Mouse (Mus musculus) c-Kit-positive CD71-positive TER-119-positive erythroid progenitor cells, embryonic 14.5 days (primary cell): Measurements from ENCODE around the gene Bscl2.
A peak's percentile ranks its signal among the peaks of the same experiment; 100 is the strongest.
"Not testable (repeated sequence)": the region's sequence is repeated elsewhere in the genome, so short reads cannot be mapped to it uniquely, and the experiment has no call there.

Source experiments
- DNase-seq: peaks from one replicate; pipeline ENCODE4 v3.0.0-alpha.2; 2013; ENCODE audit warnings: low spot score

Bscl2 gene

DNA sequence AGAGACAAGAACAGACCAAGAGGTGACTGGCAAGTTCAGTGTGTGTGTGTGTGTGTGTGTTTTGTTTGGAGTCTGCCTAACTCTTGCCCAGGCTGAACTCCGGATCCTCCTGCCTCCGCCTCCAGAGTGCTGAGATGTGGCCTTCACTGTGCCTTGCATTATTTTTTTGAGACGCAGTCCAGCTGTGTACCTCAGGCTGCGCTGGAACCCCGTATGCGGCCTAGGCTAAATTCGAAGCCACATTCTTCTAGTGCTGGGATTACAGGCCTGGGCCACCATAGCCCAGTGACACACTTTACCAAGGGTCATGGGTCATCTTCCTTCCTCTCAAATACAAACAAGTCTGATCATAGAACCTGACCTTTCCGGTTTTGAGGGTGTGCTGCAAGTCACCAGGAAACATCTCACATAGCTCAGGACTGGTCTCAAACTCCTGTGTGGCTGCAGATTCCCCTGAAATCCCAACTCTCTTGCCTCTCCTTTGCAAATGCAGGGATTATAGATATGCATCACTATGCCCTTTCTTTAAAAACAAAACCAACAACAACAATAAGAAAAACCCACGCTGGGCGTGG is 35.1 kb downstream of the Bscl2 start:
- no peak for DNase-seq

DNA sequence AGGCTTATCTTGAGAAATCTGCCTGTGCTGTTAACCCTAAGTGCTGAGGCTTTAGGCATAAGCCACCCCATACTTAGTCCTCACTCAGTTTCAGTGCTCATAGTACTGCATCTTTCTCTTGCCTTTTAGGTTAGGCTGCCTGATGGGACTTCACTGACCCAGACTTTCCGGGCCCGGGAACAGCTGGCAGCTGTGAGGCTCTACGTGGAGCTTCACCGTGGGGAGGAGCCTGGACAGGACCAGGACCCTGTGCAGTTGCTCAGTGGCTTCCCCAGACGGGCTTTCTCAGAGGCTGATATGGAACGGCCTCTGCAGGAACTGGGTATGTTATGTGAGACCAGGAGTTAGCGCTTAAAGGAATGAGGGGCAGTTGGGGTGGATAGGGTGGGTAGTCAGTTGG is 37.8 kb downstream of the Bscl2 start:
- no peak for DNase-seq

DNA sequence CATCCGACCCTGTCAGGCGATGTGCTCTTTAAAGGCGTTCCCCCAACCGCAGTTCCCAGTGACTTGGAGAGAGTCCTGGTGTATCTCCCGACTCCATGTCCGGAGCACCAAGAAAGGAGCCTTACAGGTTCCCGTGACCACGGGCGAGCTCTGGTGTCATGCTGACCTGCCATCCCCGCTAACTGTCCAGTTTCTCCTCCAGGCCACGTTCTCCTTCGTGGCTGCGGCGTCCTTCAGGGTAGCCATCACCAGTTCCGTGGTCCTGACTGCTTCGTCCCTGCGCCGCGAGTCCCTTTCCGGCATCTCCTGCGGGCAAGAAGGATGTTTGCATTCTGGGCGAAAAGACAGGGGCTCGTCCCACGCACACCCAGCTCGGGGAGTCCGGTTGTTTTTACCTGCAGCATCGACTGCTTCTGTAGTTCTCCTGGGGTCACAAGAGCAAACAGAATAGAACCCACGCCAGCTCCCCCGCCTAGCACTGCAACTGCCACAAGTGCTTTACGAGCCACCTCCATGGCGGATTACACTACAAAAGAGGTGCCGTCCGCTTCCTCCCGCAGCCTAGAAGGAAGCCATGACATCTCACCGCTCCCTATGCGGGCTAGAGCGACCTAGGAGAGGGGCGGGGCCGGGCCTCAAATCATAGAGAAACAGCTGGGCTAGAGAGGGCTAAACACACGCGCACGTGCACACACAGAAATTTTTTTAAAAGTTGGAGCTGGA is 43.2 kb downstream of the Bscl2 start, which contains the start of gene Uqcc3:
Gene Uqcc3, minus strand, starts transcription at position 613 of the 723 bp plus-strand sequence.
- peak; percentile 86 for DNase-seq

DNA sequence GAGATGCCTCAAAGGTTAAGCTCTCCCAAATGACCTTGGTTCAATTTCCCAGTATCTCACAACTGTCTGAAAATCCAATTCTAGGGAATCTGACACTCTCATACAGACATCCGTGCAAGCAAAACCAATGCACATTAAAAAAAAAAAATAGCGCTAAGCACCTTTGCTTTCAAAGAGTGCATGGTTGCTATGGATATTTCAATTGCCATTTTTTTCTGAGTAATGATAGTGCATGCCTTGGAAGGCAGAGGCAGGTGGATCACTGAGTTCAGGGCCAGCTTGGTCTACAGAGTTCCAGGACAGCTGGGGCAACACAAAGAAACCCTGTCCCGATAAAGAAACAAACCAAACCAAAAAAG is 43.7 kb downstream of the Bscl2 start:
- no peak for DNase-seq

DNA sequence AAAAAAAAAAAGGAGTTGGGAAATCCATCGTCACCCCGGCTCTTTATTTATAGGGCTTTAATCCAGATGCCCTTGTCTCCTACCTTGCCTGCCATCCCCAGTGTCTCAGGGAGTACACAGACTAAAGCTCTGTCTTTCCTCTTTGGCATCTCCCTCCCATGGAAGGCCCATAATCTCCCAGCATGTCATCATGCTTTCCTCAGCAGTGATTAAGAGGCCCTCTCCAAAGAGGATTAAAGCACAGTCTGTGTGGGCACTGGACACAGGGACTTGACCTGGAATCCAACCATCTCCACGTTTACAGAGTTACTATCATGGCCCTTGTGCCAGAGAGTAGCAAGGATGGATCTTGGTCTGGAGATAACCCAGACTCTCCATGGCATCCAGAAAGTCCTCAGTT is 46.3 kb downstream of the Bscl2 start, which contains the start of the genes Lbhd1 and Gm49403:
Gene Lbhd1, plus strand, starts transcription at position 117 of the 400 bp plus-strand sequence.
Gene Gm49403, plus strand, starts transcription at position 315 of the 400 bp plus-strand sequence.
- no peak for DNase-seq

DNA sequence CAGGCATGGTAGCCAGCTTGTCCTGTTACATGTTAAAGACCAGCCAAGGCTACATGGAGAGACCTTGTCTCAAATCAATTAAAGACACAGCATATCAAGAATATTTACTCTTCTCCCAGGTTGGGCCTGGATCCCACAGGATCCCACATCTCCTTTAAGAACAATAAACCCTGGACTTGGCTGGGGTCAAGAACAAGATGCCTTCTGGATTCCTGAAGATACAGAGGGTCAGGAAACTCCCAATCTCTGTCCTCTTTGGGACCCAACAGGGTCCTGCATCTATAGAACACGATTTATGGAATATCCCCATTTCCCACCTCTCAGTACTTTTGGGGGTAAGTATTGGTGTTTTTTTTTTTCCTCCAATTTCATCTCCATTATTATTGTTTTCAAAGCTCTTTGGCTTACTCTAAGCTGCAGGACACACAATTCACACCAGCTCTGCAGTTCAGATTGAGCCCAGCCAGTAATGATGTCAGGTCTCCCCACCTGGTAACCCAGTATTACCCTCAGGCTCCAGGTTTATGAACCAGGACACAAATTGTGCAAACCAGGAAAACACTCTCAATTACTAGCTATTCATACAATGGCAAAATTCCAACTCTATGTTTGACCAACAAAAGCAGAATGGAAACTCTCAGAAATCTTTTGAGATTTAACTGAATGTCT is 49.8 kb downstream of the Bscl2 start:
- no peak for DNase-seq

DNA sequence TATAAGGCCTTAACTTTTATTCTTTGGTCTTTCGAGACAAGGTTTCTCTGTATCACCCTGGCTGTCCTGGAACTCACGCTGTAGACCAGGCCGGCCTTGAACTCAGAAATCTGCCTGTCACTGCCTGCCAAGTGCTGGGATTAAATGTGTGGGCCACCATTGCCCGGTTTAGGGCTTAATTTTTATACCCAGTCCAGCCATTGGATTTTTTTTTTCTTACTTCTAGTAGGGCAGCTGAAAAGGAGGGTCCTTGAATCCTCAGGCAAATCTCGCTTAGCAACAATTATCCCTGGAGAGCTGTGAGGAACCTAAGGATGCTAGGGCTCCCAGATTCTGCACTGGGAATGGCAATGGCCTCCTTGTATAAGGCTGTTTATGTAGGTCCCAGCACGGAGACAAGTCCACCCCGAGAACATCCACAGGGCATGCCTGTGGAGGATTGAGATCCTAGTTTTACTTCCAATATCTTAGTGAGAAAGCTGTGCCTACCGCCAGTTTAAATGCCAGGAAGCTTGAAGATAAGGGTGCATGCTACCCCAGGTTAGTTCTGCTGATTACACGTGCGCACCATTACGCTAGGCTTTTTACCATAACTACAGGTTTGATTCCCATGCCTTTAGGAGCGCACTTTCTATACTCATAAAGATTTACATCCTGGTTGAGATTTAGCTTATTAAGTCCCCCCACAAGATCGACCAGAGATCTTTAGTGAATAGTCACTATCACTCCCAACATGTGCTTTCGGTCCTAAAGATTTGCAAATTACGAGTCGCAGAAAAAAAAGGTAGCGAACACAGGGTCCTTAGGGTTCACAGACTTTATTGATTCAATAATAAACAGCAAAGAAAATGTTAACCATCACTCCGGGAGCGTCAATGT is 50.6 kb downstream of the Bscl2 start:
- peak; percentile 59 for DNase-seq

DNA sequence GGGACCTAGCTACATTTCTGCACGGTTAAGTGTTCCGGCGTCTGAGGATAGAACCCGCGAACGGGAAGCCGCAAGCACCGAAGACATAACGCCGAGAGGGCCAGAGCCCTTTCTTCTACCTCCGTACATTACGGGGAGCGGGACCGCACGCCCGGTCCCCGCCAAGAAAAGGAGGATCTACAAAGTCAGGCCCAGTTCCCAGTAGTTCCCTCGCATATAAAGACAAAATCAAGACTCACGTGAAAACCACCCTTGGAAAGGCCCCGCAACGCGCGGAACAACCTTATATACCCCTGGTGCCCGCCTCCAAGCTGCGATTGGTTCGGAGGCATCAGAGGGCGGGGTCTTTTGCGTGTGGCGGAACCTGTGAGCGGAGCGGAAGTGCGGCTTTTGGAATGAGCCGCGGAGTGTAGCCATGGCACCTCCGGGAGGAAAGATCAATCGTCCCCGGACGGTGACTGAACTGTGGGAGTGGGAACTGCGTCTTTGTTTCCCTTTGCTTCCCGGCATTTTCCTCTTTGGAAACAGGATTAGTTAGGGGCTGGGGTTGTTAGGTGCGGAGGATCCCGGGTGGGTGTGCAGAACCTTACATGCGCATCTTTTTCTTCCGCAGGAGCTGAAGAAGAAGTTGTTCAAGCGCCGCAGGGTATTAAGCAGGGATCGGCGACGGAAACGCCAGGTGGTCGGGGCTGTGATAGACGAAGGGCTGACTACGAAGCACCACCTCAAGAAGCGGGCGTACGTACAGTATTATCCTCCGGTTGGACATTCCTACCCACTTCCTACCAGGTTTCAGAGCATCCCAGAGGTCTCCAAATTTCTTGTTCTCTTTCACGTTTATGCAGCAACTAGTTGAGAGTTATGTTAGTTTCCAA is 51.5 kb downstream of the Bscl2 start, which contains the start of the genes 1810009A15Rik and Gm49416:
Gene 1810009A15Rik, plus strand, starts transcription at position 343 of the 875 bp plus-strand sequence.
Gene Gm49416, plus strand, starts transcription at position 416 of the 875 bp plus-strand sequence.
- peak; percentile 97 for DNase-seq

DNA sequence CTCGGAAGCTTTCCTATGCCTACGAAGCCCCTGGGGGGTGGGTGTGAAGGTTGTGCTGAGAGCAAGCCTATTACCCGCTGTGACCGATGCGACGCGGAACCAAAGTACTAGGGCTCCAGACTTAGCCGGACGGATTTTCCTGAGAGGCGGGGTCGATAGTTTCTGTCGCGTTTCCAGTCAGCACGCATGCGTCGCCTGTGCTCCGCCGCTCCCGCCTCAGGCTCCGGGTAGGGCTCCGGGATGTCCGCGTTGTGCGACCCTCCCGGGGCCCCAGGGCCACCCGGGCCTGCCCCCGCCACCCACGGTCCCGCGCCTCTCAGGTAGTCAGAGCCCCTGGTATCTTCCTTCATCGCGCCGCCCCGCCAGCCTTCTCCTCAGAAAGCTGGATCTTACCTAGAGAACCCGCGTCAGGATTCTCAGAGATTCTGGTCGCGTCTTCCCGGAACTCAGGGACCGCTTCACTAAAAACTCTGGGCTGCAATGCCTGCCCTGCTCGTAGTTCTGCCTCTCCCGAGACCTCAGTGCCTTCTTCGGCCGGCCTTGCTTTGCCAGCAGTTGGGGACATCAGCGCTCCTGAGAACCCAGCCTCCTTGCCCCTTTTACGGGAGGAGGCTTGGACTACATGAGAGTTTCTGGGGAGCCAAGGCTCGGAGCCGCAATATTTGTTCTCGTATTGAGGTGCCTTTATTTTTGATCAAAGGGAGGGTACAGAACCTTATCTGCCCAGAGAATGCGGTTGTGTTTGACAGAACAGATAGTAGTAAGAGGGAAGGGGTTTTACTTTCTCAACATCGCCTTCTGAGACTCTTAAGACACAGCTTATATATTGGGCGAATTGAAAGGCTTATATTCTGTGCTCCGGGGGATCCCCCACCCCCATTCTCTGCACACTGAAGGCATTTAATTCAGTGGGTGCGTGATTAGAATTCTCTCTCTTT is 55.8 kb downstream of the Bscl2 start, which contains the start of gene Ints5:
Gene Ints5, plus strand, starts transcription at position 177 of the 938 bp plus-strand sequence.
- DNase-seq: peak; percentile 88

DNA sequence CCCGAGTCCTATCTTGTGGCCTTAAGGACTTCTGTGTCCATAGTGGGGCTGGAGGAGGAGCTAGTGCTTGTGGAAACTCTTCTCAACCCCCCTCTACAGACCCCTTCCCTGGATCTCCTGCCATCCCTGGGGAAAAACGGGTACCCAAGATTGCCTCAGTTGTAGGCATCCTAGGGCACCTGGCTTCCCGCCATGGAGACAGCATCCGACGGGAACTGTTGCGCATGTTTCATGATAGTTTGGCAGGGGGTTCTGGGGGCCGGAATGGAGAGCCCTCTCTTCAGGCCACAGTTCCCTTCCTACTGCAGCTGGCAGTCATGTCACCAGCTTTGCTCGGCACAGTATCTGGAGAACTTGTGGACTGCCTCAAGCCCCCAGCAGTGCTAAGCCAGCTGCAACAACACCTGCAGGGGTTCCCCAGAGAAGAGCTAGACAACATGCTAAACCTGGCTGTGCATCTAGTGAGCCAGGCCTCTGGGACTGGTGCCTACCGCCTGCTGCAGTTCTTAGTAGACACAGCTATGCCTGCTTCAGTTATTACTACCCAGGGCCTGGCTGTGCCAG is 58.2 kb downstream of the Bscl2 start:
- DNase-seq: no peak

DNA sequence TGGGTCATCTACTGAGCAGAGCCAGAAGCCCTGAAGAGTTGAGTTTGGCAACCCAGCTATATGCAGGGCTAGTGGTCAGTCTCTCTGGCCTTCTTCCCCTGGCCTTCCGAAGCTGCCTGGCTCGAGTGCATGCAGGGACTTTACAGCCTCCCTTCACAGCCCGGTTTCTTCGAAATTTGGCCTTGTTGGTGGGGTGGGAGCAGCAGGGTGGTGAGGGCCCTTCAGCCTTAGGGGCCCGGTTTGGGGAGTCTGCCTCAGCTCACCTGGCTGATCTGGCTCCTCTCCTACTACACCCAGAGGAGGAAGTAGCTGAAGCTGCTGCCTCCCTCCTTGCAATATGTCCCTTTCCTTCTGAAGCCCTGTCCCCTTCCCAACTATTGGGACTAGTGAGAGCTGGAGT is 59.0 kb downstream of the Bscl2 start:
- not testable (repeated sequence) for DNase-seq

DNA sequence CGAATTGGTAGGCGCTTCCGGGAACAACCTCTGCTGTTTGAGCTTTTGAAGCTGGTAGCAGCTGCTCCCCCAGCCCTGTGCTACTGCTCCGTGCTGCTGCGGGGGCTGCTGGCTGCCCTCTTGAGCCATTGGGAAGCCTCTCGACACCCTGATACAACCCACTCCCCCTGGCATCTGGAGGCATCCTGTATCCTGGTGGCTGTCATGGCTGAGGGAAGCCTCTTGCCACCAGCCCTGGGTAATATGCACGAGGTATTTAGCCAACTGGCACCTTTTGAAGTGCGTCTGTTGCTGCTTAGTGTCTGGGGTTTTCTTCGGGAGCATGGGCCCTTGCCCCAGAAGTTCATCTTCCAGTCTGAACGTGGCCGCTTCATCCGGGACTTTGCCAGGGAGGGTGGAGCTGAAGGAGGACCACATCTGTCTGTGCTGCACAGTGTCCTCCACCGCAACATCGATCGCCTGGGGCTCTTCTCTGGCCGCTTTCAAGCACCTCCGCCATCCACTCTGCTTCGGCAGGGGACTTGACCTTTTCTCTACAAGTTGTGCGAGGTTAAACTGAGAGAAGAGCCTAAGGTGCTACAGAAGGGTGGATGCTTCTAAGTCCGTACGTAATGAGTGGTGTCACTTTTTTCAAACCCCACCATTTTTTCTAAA is 60.1 kb downstream of the Bscl2 start:
- DNase-seq: not testable (repeated sequence)

DNA sequence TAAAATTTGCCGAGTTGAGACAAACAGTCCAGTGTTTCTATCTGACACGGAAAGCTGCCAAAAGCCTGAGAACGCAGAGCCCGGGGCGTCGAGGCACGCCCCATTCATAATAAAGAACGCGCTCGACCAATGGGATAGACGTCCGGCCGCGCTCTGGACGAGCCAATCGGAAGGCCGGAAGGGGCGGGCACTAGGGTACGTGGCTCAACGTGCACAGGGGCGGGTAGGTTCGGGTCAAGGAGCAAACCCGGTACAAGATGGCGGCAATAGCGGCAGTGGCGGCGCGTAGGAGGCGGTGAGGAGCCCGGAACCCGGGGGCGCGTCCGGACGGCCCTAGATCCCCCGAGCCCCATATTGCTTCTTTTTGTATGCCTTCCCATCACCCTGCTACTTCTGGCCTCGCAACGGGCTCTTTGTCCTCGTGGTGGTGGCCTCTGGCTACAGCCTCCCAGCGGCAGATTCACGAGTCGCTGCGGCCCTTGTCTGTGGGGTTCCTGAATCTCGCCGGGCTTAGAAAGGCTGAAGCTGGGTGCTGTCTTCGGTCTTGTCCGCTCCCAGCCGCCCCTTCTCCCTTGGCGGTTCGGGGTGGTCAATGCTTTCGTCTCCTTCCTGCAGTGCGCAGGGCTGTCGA is 60.7 kb downstream of the Bscl2 start, which contains the start of gene Ganab:
Gene Ganab, plus strand, starts transcription at position 207 of the 631 bp plus-strand sequence.
- DNase-seq: peak; percentile 96
